9 mouse cellular contexts compared by ENCODE assay signal in genomic region chr3:55284215-55284614, GRCm38 (mm10). TPM values are rescaled to one million over a fixed set of nuclear protein-coding genes. Genes with fewer than 3 reads are reported as not detected.
DNase-seq lines count a peak whose midpoint lies in the region; TF ChIP-seq lines count a peak whose summit lies in the region.
"Had no signal": no experiment of that assay in that cellular context is flagged by ENCODE, and none has a peak within 500 bp of the region (broad histone marks: within the 10 kb centered on the region; RNA-seq: fewer than 3 reads in every experiment).

No protein-coding gene starts in this region.

- intact Hi-C loops in left cerebral cortex, postnatal 4 days (cut with DNase I), result no loop called here
- intact Hi-C loops in gastrocnemius, adult 2 months (cut with DNase I), result no loop called here

- DNase-seq in right cerebral cortex, postnatal 10 days (ENCODE audit: low spot score in 2 of 2), result peak; percentile 72 to 90
- DNase-seq in right cerebral cortex, postnatal 14 days, result no peak
- DNase-seq in forelimb bud, embryonic 11.5 days (ENCODE audit: low read depth, low spot score), result peak; percentile 54
- DNase-seq in left cerebral cortex, postnatal 4 days, result peak; percentile 47
- DNase-seq in spleen, adult 12 weeks (ENCODE audit: low spot score), result no peak
- no peak for DNase-seq in gastrocnemius, adult 2 months
- DNase-seq in spleen, postnatal 4 days (ENCODE audit: low spot score in 2 of 2), result no peak

- TF ChIP-seq CTCF in gastrocnemius, adult 2 months (IDR thresholded peaks at IDR 0.05), result no peak

- no peak overlapping the region for H3K27ac ChIP-seq in gastrocnemius, adult 2 months
- H3K27ac ChIP-seq: embryonic facial prominence, embryonic 15.5 days had no signal

- no peak overlapping the region for H3K4me3 ChIP-seq in gastrocnemius, adult 2 months
- H3K4me3 ChIP-seq: embryonic facial prominence, embryonic 15.5 days had no signal

RNA-seq across cellular contexts. Expression of gene Dclk1, which starts 42.1 kb away (rescaled TPM):
- 100 to 1,000 TPM; 794 to 803 TPM for total RNA-seq in left cerebral cortex, postnatal 4 days (2021)
- 1 to 10 TPM; 1.5 to 3.5 TPM for total RNA-seq in gastrocnemius, adult 2 months (2021)
- total RNA-seq: hematopoietic stem cell, adult 5-6 weeks had no signal

Comparison
In these comparisons a context has a peak if more than half of its experiments do, and no peak if none do; other contexts are left out.
1. DNase-seq: peak in right cerebral cortex, postnatal 10 days (2 of 2), forelimb bud, embryonic 11.5 days (single experiment) and left cerebral cortex, postnatal 4 days (single experiment); none in right cerebral cortex, postnatal 14 days (single experiment), spleen, adult 12 weeks (single experiment), gastrocnemius, adult 2 months (single experiment) and spleen, postnatal 4 days (0 of 2).
2. RNA of gene Dclk1, which starts 42.1 kb away (total RNA-seq): 794 to 803 TPM in left cerebral cortex, postnatal 4 days; 1.5 to 3.5 TPM in gastrocnemius, adult 2 months; every median in the first group is over 100 times any median in the second.